8 mouse cellular contexts compared by ENCODE assay signal in genomic region chr10:18022312-18022711, GRCm38 (mm10). TPM values are rescaled to one million over a fixed set of nuclear protein-coding genes. Genes with fewer than 3 reads are reported as not detected.
A peak's percentile ranks its signal among the peaks of the same experiment; 100 is the strongest.
DNase-seq lines count a peak whose midpoint lies in the region; ATAC-seq and TF ChIP-seq lines count a peak whose summit lies in the region.

No protein-coding gene starts in this region.

- H3K36me3 ChIP-seq in heart, embryonic 13.5 days: peaks cover 20% of the 10 kb centered on the region
- H3K36me3 ChIP-seq in kidney, postnatal 0 days (ENCODE audit: insufficient read depth, low read length): 0 out of 2 replicates have a peak, but pooled peaks cover 2% of the 10 kb centered on the region
- H3K36me3 ChIP-seq in liver, embryonic 14.5 days (replicated peaks; ENCODE audit: control insufficient read depth, insufficient read depth, low read depth): no peaks in the 10 kb centered on the region; the same call in 1 of the 2 replicates
- H3K36me3 ChIP-seq in stomach, embryonic 16.5 days (ENCODE audit: control insufficient read depth, insufficient read depth, low read length): peaks cover 3% of the 10 kb centered on the region; the same call in 1 of the 2 replicates

- no peaks in the 10 kb centered on the region for H3K27me3 ChIP-seq in heart, embryonic 13.5 days (replicated peaks)
- no peaks in the 10 kb centered on the region for H3K27me3 ChIP-seq in kidney, postnatal 0 days (ENCODE audit: insufficient read depth, low read length)
- H3K27me3 ChIP-seq in liver, embryonic 14.5 days (ENCODE audit: control insufficient read depth, insufficient read depth, low read length): no peaks in the 10 kb centered on the region
- no peaks in the 10 kb centered on the region for H3K27me3 ChIP-seq in stomach, embryonic 16.5 days (ENCODE audit: control insufficient read depth, insufficient read depth, low read length)

- ATAC-seq in heart, embryonic 13.5 days (ENCODE audit: extremely low read depth, insufficient number of reproducible peaks, low FRiP score, low TSS enrichment): peak; percentile 74
- peak; percentile 72 for ATAC-seq in kidney, postnatal 0 days (replicated peaks; ENCODE audit: low FRiP score, low read depth)
- peak; percentile 80 for ATAC-seq in liver, embryonic 14.5 days (ENCODE audit: insufficient read depth)
- peak; percentile 90 for ATAC-seq in stomach, embryonic 16.5 days (ENCODE audit: insufficient read depth, low FRiP score)

- H3K4me1 ChIP-seq in heart, embryonic 13.5 days: peaks cover 27% of the 10 kb centered on the region
- H3K4me1 ChIP-seq in kidney, postnatal 0 days (replicated peaks; ENCODE audit: insufficient read depth, low read length): no peaks in the 10 kb centered on the region
- peaks cover 0 to 6% of the 10 kb centered on the region in 2 experiments; a peak in 3 of 4 replicates for H3K4me1 ChIP-seq in liver, embryonic 14.5 days (replicated peaks; ENCODE audit: control insufficient read depth in 2 of 2, insufficient read depth in 2 of 2, low read length in 1 of 2)
- H3K4me1 ChIP-seq in stomach, embryonic 16.5 days (ENCODE audit: control insufficient read depth, insufficient read depth, low read length): peaks cover 7% of the 10 kb centered on the region; the same call in 1 of the 2 replicates

- H3K4me3 ChIP-seq in heart, embryonic 13.5 days: peak overlapping the region; percentile 92
- H3K4me3 ChIP-seq in kidney, postnatal 0 days (replicated peaks; ENCODE audit: low read depth, low read length): peak overlapping the region; percentile 85
- peak overlapping the region; percentile 81 to 89 for H3K4me3 ChIP-seq in liver, embryonic 14.5 days (ENCODE audit: insufficient read depth in 1 of 2, low read depth in 2 of 2, low read length in 2 of 2)
- peak overlapping the region; percentile 90 for H3K4me3 ChIP-seq in stomach, embryonic 16.5 days (replicated peaks; ENCODE audit: low read length)

- H3K4me2 ChIP-seq in heart, embryonic 13.5 days: peak overlapping the region; percentile 82
- H3K4me2 ChIP-seq in kidney, postnatal 0 days (ENCODE audit: low read length): peak overlapping the region; percentile 92
- H3K4me2 ChIP-seq in liver, embryonic 14.5 days (ENCODE audit: low read depth): peak overlapping the region; percentile 90
- H3K4me2 ChIP-seq in stomach, embryonic 16.5 days (ENCODE audit: low read depth, low read length): peak overlapping the region; percentile 68

- TF ChIP-seq CTCF in kidney, postnatal 0 days (IDR thresholded peaks at IDR 0.05; ENCODE audit: low read depth): no peak
- no peak for TF ChIP-seq CTCF in liver, embryonic 14.5 days (IDR thresholded peaks at IDR 0.05; ENCODE audit: low read depth)

- peak overlapping the region; percentile 99 for H3K27ac ChIP-seq in heart, embryonic 13.5 days (replicated peaks)
- H3K27ac ChIP-seq in kidney, postnatal 0 days: peak overlapping the region; percentile 95
- H3K27ac ChIP-seq in liver, embryonic 14.5 days: peak overlapping the region; percentile 69
- H3K27ac ChIP-seq in stomach, embryonic 16.5 days (ENCODE audit: low read length): peak overlapping the region; percentile 99

- peak; percentile 54 to 62 for DNase-seq in CD8-positive naive resting alpha-beta T cell, adult 2 months (ENCODE audit: low read depth in 2 of 2, low spot score in 2 of 2)
- peak; percentile 36 for DNase-seq in c-Kit-negative CD71-positive TER-119-positive erythroid progenitor cells, embryonic 14.5 days (ENCODE audit: low read depth, low spot score)
- DNase-seq in fat pad, adult 2 months (ENCODE audit: extremely low read depth, low read depth, low spot score): peak; percentile 34
- DNase-seq in kidney, postnatal 0 days (ENCODE audit: low spot score): peak; percentile 94
- peak; percentile 53 to 68 (median 56) for DNase-seq in liver, embryonic 14.5 days (ENCODE audit: low read depth in 3 of 3, low spot score in 3 of 3)
- peak; percentile 83 for DNase-seq in neural tube, embryonic 10.5 days (ENCODE audit: extremely low spot score, low spot score)

- WGBS in heart, embryonic 13.5 days: under 1% methylated on average over 21 of the region's 21 CpGs
- WGBS in kidney, postnatal 0 days: under 1% methylated on average over 21 of the region's 21 CpGs
- WGBS in liver, embryonic 14.5 days (ENCODE audit: insufficient replicate concordance): under 1% methylated on average over 21 of the region's 21 CpGs
- WGBS in stomach, embryonic 16.5 days: 0% methylated on average over 21 of the region's 21 CpGs

- H3K9ac ChIP-seq in heart, embryonic 13.5 days: peak overlapping the region; percentile 95
- peak overlapping the region; percentile 88 for H3K9ac ChIP-seq in kidney, postnatal 0 days (ENCODE audit: low read depth, low read length)
- peak overlapping the region; percentile 91 for H3K9ac ChIP-seq in liver, embryonic 14.5 days (replicated peaks)
- peak overlapping the region; percentile 95 for H3K9ac ChIP-seq in stomach, embryonic 16.5 days (ENCODE audit: low read length)

- H3K9me3 ChIP-seq in heart, embryonic 13.5 days: no peaks in the 10 kb centered on the region
- H3K9me3 ChIP-seq in kidney, postnatal 0 days (replicated peaks; ENCODE audit: low read length): no peaks in the 10 kb centered on the region
- H3K9me3 ChIP-seq in liver, embryonic 14.5 days (ENCODE audit: control insufficient read depth, low read length): no peaks in the 10 kb centered on the region
- no peaks in the 10 kb centered on the region for H3K9me3 ChIP-seq in stomach, embryonic 16.5 days (replicated peaks; ENCODE audit: control insufficient read depth, low read length)

- TF ChIP-seq EP300 in liver, embryonic 14.5 days (IDR thresholded peaks at IDR 0.05; ENCODE audit: low read depth): no peak

RNA-seq across cellular contexts. Expression of gene Abracl, which starts 0.8 kb away (rescaled TPM):
- 146 and 167 TPM in 2 replicates for polyA plus RNA-seq in heart, embryonic 13.5 days (2015; fragmentation: Nextera tagmentation; extraction: Ambion mirVana)
- 192 and 194 TPM in 2 replicates for polyA plus RNA-seq in kidney, postnatal 0 days (2015; fragmentation: Nextera tagmentation; extraction: Ambion mirVana)
- 19.8 and 37.2 TPM in 2 replicates for polyA plus RNA-seq in liver, embryonic 14.5 days (2012; rRNA removed)
- polyA plus RNA-seq in liver, embryonic 14.5 days (2014; fragmentation: Nextera tagmentation; extraction: Ambion mirVana): 66.4 and 71.1 TPM in 2 replicates
- polyA plus RNA-seq in stomach, embryonic 16.5 days (2015; fragmentation: Nextera tagmentation; extraction: Ambion mirVana): 154 and 192 TPM in 2 replicates

RNA-seq across cellular contexts. Expression of gene Reps1, which starts 33.3 kb away (rescaled TPM):
- 7.8 and 8.5 TPM in 2 replicates for polyA plus RNA-seq in heart, embryonic 13.5 days (2015; fragmentation: Nextera tagmentation; extraction: Ambion mirVana)
- 13.7 and 19.5 TPM in 2 replicates for polyA plus RNA-seq in kidney, postnatal 0 days (2015; fragmentation: Nextera tagmentation; extraction: Ambion mirVana)
- 10.7 and 13.3 TPM in 2 replicates for polyA plus RNA-seq in liver, embryonic 14.5 days (2012; rRNA removed)
- 3.4 and 6.0 TPM in 2 replicates for polyA plus RNA-seq in liver, embryonic 14.5 days (2014; fragmentation: Nextera tagmentation; extraction: Ambion mirVana)
- polyA plus RNA-seq in stomach, embryonic 16.5 days (2015; fragmentation: Nextera tagmentation; extraction: Ambion mirVana): 9.0 and 10.3 TPM in 2 replicates

Comparison
In these comparisons a context has a peak if more than half of its experiments do, and no peak if none do; other contexts are left out.
1. Peak in every context shown above with its lines: DNase-seq, ATAC-seq, H3K4me3 ChIP-seq and H3K27ac ChIP-seq.
2. DNase-seq: peak in every context shown above with its lines; median percentile 94 in kidney, postnatal 0 days; 83 in neural tube, embryonic 10.5 days; 58 in CD8-positive naive resting alpha-beta T cell, adult 2 months; 56 in liver, embryonic 14.5 days; 36 in c-Kit-negative CD71-positive TER-119-positive erythroid progenitor cells, embryonic 14.5 days; 34 in fat pad, adult 2 months.